Mouse (Mus musculus): ENCODE results near the gene Celf2.

Gene Celf2

DNA sequence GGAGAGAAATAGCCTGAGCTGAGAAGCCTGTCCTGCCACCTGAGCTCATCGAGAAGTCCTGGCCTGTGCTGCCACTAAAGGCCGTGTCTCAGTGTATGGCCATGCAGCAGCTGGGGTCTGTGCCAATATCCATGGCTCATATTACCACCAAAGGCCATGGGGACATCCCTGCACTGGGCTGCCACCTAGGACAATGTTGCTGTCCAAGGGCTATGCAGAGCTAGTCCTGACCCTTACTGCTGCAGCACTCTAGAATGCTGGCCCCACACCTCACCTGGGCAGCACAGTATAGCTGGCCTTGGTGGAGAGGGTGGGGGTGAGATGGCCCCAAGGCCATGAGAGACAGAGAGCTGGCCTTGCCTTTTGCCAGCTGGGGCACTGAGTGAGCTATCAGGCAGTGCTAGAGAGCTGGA is 780.5 kb downstream of the Celf2 start:
- no peak for DNase-seq (ENCODE audit: low spot score)

DNA sequence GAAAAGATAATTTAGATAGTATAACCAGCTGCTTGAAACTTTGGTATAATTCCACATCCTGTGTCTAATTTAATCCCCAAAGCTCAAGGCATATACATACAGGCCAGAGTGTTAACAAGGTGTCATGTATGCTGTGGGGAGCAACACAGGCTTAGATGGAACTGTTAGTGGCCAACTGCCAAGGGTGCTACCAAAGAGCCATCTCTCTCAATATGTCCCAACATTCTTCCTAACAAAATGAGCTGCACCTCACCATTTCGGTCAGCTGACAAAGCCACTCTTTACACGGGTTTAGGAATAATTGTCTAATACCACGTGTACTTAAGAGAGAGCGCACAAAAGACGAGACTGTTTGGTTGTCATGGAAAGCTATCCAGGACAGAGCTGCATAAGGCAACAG is 782.0 kb downstream of the Celf2 start:
- no peak for DNase-seq (ENCODE audit: low spot score)

- no peak for DNase-seq (ENCODE audit: low spot score)
Measured at GRCm38 (mm10) chr2:6726071-6726470, 783.3 kb downstream of the Celf2 start.

- DNase-seq (ENCODE audit: low spot score), result no peak
Measured at GRCm38 (mm10) chr2:6723602-6724001, 785.8 kb downstream of the Celf2 start.

GRCm38 (mm10) chr2:6721460-6722401 is 787.6 kb downstream of the Celf2 start:
- no peak for DNase-seq (ENCODE audit: low spot score)

- no peak for DNase-seq (ENCODE audit: low spot score)
Measured at GRCm38 (mm10) chr2:6720753-6721459, 788.5 kb downstream of the Celf2 start.

- DNase-seq (ENCODE audit: low spot score), result no peak
Measured at GRCm38 (mm10) chr2:6718864-6719263, 790.5 kb downstream of the Celf2 start.

GRCm38 (mm10) chr2:6717953-6718352 is 791.4 kb downstream of the Celf2 start:
- DNase-seq (ENCODE audit: low spot score), result no peak

DNA sequence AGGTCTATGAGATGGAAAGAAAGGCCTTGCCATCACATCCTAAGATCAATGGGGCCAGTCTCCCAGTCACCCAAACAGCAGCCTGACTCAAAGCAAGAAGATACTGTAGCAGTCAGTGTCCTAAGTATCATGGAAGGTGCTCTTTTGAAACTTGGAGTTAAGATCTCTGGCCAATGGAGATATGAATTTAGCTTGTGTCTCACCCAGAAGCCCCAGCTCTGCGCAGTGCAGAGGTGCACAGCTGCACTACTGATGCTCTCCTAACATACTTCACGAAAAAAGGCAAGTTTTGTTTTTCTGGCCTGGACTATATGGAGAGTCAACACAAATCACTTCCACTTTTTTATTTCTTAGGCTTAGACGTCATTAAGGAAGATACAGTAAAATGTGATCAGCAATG is 793.8 kb downstream of the Celf2 start:
- DNase-seq (ENCODE audit: low spot score), result no peak

DNA sequence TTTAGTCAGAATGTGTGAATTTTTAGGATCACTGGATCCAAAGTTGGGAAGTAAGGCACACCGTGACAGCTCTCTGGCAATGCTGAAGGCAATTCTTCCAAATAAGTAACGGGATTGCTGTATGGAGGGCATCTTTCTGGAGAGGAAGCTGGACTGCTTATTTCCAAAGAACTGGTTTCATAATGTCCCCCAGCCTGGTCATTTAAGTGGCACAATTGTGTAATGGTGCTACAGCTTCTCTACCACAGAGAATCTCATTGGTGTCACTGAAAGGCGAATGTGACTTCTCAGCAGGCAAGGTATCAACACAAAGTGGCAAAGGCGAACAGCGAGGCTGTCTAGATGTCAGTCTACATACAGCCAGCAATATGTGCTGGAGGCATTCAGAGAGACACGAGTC is 795.8 kb downstream of the Celf2 start:
- DNase-seq (ENCODE audit: low spot score), result no peak

DNA sequence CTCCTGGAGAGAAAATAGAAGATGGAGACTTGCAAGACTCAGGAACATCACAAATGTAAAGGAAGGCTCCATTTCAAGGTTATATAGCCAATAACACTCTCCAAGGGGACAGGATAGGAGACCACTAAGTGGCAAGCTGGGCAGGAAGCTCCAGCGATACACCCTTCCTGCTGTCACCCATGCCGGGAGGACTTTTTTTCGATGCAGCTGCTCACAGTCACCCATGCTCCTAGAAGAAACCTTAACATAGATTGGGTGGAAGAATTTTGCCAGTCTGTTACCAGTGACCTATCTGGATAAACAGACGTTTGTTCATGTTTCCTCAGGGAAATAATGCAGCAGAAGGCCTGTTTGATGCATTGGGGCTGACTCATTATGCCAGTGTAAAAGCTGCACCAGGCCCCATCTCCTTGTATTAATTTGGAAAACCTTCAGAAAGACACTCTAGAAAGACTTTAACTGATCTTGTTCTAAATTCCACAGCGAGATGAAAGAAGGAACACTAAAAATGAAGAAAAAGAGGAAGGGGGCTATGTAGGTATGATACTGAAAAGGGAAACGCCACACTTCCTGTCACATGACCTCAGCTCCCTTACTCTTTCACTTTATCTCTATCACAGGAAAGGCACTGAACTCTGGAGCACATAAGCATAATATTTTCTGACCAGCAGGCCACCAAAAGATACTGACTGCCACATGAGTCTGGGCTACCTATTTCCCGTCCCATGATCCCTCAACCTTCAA is 798.5 kb downstream of the Celf2 start:
- no peak for DNase-seq (ENCODE audit: low spot score)

DNA sequence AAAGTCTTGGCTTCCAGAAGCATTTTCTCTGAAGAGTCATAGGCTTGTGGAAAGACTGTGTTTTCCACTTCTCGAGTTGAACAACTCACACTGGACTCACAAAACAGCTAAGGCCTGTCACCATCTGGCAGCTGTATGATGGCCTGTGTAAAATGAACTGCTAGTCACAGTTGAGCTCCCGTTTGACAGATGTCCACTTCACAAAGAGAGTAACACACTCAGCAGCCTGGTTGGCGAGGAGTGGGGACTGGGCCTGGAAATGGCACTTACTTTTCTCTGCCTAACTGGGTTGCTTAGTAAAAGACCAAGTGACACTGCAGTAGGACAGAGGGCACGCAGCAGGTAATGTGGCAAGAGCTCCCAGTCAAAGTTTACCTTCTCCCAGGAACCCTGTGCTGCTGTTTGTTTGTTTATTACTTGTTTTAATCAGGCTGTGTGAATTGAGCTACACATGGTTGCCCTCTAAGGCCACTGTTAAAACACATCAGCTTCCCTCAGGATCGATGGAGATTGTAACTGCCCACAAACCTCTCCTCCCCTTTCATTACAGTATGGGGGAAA is 801.3 kb downstream of the Celf2 start:
- no peak for DNase-seq (ENCODE audit: low spot score)

GRCm38 (mm10) chr2:6707276-6707675 is 802.1 kb downstream of the Celf2 start:
- no peak for DNase-seq (ENCODE audit: low spot score)

DNA sequence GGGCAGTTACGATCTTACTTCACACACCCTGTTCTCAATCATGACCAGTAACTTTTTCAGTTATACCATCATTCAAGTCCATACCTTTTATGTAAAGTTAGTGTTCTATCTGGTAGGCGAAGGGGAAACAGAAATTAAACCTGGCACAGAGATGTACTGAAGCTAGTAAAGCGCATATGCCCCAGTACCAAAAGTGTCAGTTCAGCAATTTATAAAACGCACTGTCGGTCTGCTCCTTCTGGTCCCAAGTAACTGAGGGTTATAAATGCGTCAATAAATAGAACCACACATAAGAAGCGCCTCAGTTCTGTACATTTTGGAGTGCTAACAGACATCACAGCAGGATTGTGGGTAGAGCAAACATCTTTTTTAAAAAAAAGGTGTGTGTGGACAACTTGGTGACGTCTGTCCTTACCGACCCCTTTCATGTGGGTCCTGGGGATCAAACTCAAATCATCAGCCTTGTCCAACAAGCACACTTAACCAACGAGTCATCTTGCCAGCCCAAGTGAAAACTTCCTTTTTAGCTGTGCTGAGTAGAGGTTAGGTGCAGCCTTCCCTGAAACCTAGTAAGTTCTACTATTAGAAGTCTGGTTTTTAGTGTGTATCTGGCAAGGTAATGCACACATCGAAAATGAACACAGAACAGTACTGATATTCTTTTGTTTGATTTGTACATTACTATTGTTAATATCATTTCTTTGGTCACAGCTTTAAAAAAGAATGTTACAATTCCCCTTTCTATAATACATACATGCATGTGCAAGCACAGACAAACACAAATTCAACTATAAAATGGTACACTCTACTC is 803.2 kb downstream of the Celf2 start:
- DNase-seq (ENCODE audit: low spot score), result no peak

GRCm38 (mm10) chr2:6705475-6705874 is 803.9 kb downstream of the Celf2 start:
- DNase-seq (ENCODE audit: low spot score), result no peak

DNA sequence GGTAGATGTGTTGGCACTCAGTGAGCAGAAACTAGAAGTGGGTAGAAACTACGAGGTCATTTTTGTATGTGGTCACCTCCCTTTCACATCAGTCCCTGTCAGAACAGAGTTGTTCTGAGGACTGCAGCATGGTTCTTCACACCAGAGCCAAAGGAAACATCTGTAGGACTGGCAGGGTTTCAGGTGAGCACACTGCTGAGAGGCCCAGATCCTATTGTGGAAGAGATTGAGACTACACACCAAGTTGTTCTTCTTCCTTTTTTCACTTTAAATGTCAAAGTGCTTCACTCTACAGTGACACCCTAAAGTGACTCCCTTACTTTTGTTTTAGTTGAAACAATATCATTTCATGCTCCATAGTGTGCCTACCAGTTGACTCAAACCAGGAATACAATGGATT is 804.6 kb downstream of the Celf2 start:
- no peak for DNase-seq (ENCODE audit: low spot score)

- DNase-seq (ENCODE audit: low spot score), result no peak
Measured at GRCm38 (mm10) chr2:6704342-6704741, 805.0 kb downstream of the Celf2 start.

DNA sequence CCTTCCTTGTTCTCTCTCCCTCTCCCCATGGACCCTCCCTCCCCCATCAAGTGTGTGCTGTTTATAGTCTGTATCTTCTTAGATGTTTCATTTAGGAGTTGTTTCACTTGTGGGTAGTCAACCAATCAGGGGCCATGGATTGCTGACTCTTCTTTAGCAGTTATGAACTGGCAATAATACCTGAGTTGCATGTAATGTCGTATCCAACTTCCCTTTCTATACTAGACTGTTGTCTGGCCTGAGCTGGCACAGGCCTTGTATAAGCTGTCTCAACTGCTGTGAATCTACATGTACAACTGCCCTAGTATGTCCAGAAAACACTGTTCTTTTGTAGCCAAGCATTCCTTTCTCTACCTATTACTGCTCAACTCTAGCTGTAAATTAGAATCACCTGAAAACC is 813.0 kb downstream of the Celf2 start:
- no peak for DNase-seq (ENCODE audit: low spot score)

GRCm38 (mm10) chr2:6695353-6695951 is 813.9 kb downstream of the Celf2 start:
- DNase-seq (ENCODE audit: low spot score), result no peak

DNA sequence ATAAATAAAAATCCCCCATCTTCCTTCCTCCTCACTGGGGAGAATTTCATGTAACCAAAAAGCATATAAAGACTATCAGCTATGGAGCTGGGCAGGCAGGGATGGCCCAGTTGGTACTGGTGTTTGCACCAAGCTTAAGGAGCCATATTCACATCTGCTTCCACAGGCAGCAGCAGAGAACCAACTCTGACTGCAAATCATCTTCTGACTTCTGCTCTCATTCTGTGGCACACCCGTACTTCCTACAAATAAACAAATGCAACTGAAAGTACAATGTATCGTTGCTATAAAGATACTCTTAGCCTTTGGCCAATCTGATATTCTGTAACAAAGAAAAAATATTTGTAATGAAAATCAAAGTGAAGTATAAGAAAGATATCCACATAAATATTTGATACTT is 819.7 kb downstream of the Celf2 start:
- no peak for DNase-seq (ENCODE audit: low spot score)

- no peak for DNase-seq (ENCODE audit: low spot score)
Measured at GRCm38 (mm10) chr2:6678231-6678630, 831.1 kb downstream of the Celf2 start.

All from ovary, adult 18-20 months (tissue).